11 mouse cellular contexts compared by ENCODE assay signal in genomic region chr12:28579132-28579531, GRCm38 (mm10). TPM values are rescaled to one million over a fixed set of nuclear protein-coding genes. Genes with fewer than 3 reads are reported as not detected.
DNase-seq lines count a peak whose midpoint lies in the region; ATAC-seq lines count a peak whose summit lies in the region.
"Had no signal": no experiment of that assay in that cellular context is flagged by ENCODE, and none has a peak within 500 bp of the region (broad histone marks: within the 10 kb centered on the region; RNA-seq: fewer than 3 reads in every experiment).

No protein-coding gene starts in this region.

- no peaks in the 10 kb centered on the region for H3K27me3 ChIP-seq in liver, embryonic 12.5 days (replicated peaks)
- H3K27me3 ChIP-seq: hindbrain, embryonic 13.5 days had no signal

- no peak overlapping the region for H3K4me3 ChIP-seq in liver, embryonic 12.5 days
- H3K4me3 ChIP-seq: hindbrain, embryonic 13.5 days had no signal

- no peak for ATAC-seq in liver, embryonic 12.5 days

- peak; percentile 16 for DNase-seq in adrenal gland, adult 2 months
- DNase-seq in adrenal gland, adult 8-10 months, result no peak
- DNase-seq in liver, result peak; percentile 31
- peak; percentile 33 for DNase-seq in WW6 (ENCODE audit: low read depth, low spot score)
- peak; percentile 3 for DNase-seq in lung, postnatal 36 days
- no peak for DNase-seq in retina, postnatal 1 day
- DNase-seq in adipocyte (ENCODE audit: low spot score), result no peak

- H3K9me3 ChIP-seq in liver, embryonic 12.5 days (replicated peaks), result no peaks in the 10 kb centered on the region
- H3K9me3 ChIP-seq: hindbrain, embryonic 13.5 days had no signal

- no peak overlapping the region for H3K9ac ChIP-seq in liver, embryonic 12.5 days
- H3K9ac ChIP-seq: hindbrain, embryonic 13.5 days had no signal

- WGBS in liver, embryonic 12.5 days (ENCODE audit: insufficient replicate concordance), result 28% methylated on average over 4 of the region's 4 CpGs

- no peak overlapping the region for H3K27ac ChIP-seq in liver, embryonic 12.5 days
- H3K27ac ChIP-seq: hindbrain, embryonic 13.5 days had no signal

- H3K4me2 ChIP-seq in liver, embryonic 12.5 days, result no peak overlapping the region
- H3K4me2 ChIP-seq: hindbrain, embryonic 13.5 days had no signal

- H3K4me1 ChIP-seq in liver, embryonic 12.5 days, result no peaks in the 10 kb centered on the region
- H3K4me1 ChIP-seq: hindbrain, embryonic 13.5 days had no signal

- H3K36me3 ChIP-seq in liver, embryonic 12.5 days, result no peaks in the 10 kb centered on the region
- H3K36me3 ChIP-seq: hindbrain, embryonic 13.5 days had no signal

RNA-seq across cellular contexts. Expression of gene Allc, which starts 3.2 kb away (rescaled TPM):
- not detected for total RNA-seq in adrenal gland, adult 2 months (2021)
- polyA plus RNA-seq in adrenal gland, adult 2 months (2012; rRNA removed), result not detected in 2 replicates
- total RNA-seq in adrenal gland, adult 8-10 months (2022), result not detected
- polyA plus RNA-seq in liver, embryonic 12.5 days (2016; fragmentation: Nextera tagmentation; extraction: Ambion mirVana), result not detected in 2 replicates
- polyA plus RNA-seq: embryonic facial prominence, embryonic 14.5 days; hindbrain, embryonic 13.5 days; lung, embryonic 16.5 days had no signal

RNA-seq across cellular contexts. Expression of gene Dcdc2c, which starts 26.9 kb away (rescaled TPM):
- total RNA-seq in adrenal gland, adult 2 months (2021), result under 1 TPM in 1 of 2 experiments, not detected in 1; 0.20 TPM
- not detected in 2 replicates for polyA plus RNA-seq in adrenal gland, adult 2 months (2012; rRNA removed)
- total RNA-seq in adrenal gland, adult 8-10 months (2022), result under 1 TPM in 3 of 4 experiments, not detected in 1; 0.27 to 0.55 (median 0.35) TPM
- polyA plus RNA-seq in liver, embryonic 12.5 days (2016; fragmentation: Nextera tagmentation; extraction: Ambion mirVana), result not detected in 2 replicates

RNA-seq across cellular contexts. Expression of gene Colec11, which starts 44.0 kb away (rescaled TPM):
- 1 to 10 TPM; 4.1 to 4.5 TPM for total RNA-seq in adrenal gland, adult 2 months (2021)
- 1.9 and 2.2 TPM in 2 replicates for polyA plus RNA-seq in adrenal gland, adult 2 months (2012; rRNA removed)
- 1 to 10 TPM; 3.9 to 10.0 (median 7.3) TPM for total RNA-seq in adrenal gland, adult 8-10 months (2022)
- 17.3 and 18.0 TPM in 2 replicates for polyA plus RNA-seq in liver, embryonic 12.5 days (2016; fragmentation: Nextera tagmentation; extraction: Ambion mirVana)

RNA-seq across cellular contexts. Expression of gene Rps7, which starts 56.6 kb away (rescaled TPM):
- 100 to 1,000 TPM; 166 to 524 TPM for total RNA-seq in adrenal gland, adult 2 months (2021)
- 79.2 and 83.3 TPM in 2 replicates for polyA plus RNA-seq in adrenal gland, adult 2 months (2012; rRNA removed)
- total RNA-seq in adrenal gland, adult 8-10 months (2022), result 100 to 1,000 TPM; 394 to 492 (median 461) TPM
- polyA plus RNA-seq in liver, embryonic 12.5 days (2016; fragmentation: Nextera tagmentation; extraction: Ambion mirVana), result 751 and 752 TPM in 2 replicates

Comparison
In these comparisons a context has a peak if more than half of its experiments do, and no peak if none do; other contexts are left out.
1. DNase-seq: peak in adrenal gland, adult 2 months (single experiment), liver (single experiment), WW6 (single experiment) and lung, postnatal 36 days (single experiment); none in adrenal gland, adult 8-10 months (single experiment), retina, postnatal 1 day (single experiment) and adipocyte (single experiment).